Mouse (Mus musculus) ES-Bruce4 (cell line): ENCODE measurements around the gene Zfp771.

Source experiments
- CTCF ChIP-seq: IDR thresholded peaks from one replicate; pipeline ENCODE4 v1.8.1; 2011; ENCODE audit warnings: low read depth, low read length
- EP300 ChIP-seq: IDR thresholded peaks from 2 replicates; pipeline ENCODE4 v1.6.1; 2011; ENCODE audit warnings: low read depth, low read length; ENCODE audit not compliant: insufficient read depth
- POLR2A ChIP-seq: IDR thresholded peaks from one replicate; pipeline ENCODE4 v1.8.1; 2011; ENCODE audit warnings: low read length; ENCODE audit not compliant: insufficient read depth

DNA sequence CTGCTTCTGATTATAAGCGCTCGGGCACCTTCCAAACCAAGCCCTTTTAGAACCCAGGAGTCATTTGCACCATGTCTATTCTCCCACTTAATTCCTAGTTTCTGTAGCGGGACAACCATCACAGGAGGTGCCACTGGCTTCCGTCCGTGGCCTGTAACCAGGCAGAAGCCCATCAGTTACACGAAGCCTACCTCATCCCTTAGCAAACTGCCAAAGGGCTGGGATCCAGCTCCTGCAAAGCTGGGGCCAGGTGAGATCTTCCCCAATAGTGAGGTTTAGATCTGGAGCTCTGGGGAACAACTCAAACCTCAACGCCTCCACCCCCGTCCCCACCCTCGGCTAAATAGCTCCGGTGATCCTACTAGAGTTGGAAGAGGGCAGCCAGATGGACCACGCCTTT lies 47.6 kb upstream of the Zfp771 start:
- TF ChIP-seq CTCF, result no peak
- no peak for TF ChIP-seq POLR2A
- no peak for TF ChIP-seq EP300
